Mouse (Mus musculus) intestine, postnatal 0 days (tissue): ENCODE measurements around the gene Slc11a1. TPM values are rescaled to one million over a fixed set of nuclear protein-coding genes. Genes with fewer than 3 reads are reported as not detected.
"Not testable (repeated sequence)": the region's sequence is repeated elsewhere in the genome, so short reads cannot be mapped to it uniquely, and the experiment has no call there.

ENCODE experiments used
- ATAC-seq: fragments of 200-750 bp; cut with Nextera tagmentation; 2 replicates; pipeline ENCODE4 v1.8.0; 2017; ENCODE audit warnings: mild to moderate bottlenecking, moderate TSS enrichment, moderate library complexity
- H3K27ac ChIP-seq: fragments of 300-500 bp; sonication (generic); 2 replicates; pipeline ENCODE4 v1.5.1; 2014; ENCODE audit warnings: mild to moderate bottlenecking, low read depth, low read length, moderate library complexity
- H3K27me3 ChIP-seq: fragments of 300-500 bp; sonication (generic); replicated peaks from 2 replicates; pipeline ENCODE4 v1.6.1; 2014; ENCODE audit warnings: low read length, mixed read lengths; ENCODE audit not compliant: control insufficient read depth, insufficient read depth
- H3K36me3 ChIP-seq: fragments of 300-500 bp; sonication (generic); 2 replicates; pipeline ENCODE4 v1.6.1; 2014; ENCODE audit warnings: mild to moderate bottlenecking, moderate library complexity; ENCODE audit not compliant: control insufficient read depth, insufficient read depth
- H3K4me1 ChIP-seq: fragments of 300-500 bp; sonication (generic); replicated peaks from 2 replicates; pipeline ENCODE4 v1.6.1; 2014; ENCODE audit warnings: antibody characterized with exemption, low read length, mixed read lengths; ENCODE audit not compliant: control insufficient read depth, insufficient read depth
- H3K4me2 ChIP-seq: fragments of 300-500 bp; sonication (generic); replicated peaks from 2 replicates; pipeline ENCODE4 v1.6.1; 2014; ENCODE audit warnings: low read depth, mild to moderate bottlenecking, moderate library complexity
- H3K4me3 ChIP-seq: fragments of 300-500 bp; sonication (generic); 2 replicates; pipeline ENCODE4 v1.5.1; 2014; ENCODE audit warnings: low read depth, low read length
- H3K9ac ChIP-seq: fragments of 300-500 bp; sonication (generic); 2 replicates; pipeline ENCODE4 v1.6.1; 2014; ENCODE audit warnings: mild to moderate bottlenecking, low read depth, low read length
- H3K9me3 ChIP-seq: fragments of 300-500 bp; sonication (generic); 2 replicates; pipeline ENCODE4 v1.6.1; 2016; ENCODE audit warnings: mixed run types; ENCODE audit not compliant: control insufficient read depth
- CTCF ChIP-seq: sonication (generic); IDR thresholded peaks from 2 replicates; pipeline ENCODE4 v1.5.1; 2016; ENCODE audit warnings: low read depth, mild to moderate bottlenecking, control low read depth, antibody characterized with exemption, moderate library complexity
- WGBS: fragments of 180-500 bp; shearing (Covaris S2); extraction: QIAGEN DNeasy Blood & Tissue Kit; methylation state at CpG from one replicate; pipeline ENCODE4 v1.1.7; 2014; 5-methylcytosine and 5-hydroxymethylcytosine counted together
- polyA plus RNA-seq: library from polyadenylated mRNA; unstranded; fragments of >200 nt; fragmentation: Nextera tagmentation; extraction: Ambion mirVana; gene quantifications from 2 replicates; pipeline ENCODE4 v1.2.1, GENCODE M21; 2015

Gene Slc11a1
- 3.8 and 4.3 TPM in 2 replicates for polyA plus RNA-seq

- H3K36me3 ChIP-seq, result no peaks in the 10 kb centered on the region
- no peak within 1 kb of the TSS for H3K27ac ChIP-seq
- no peaks in the 10 kb centered on the region for H3K9me3 ChIP-seq
- no peak for ATAC-seq
- H3K9ac ChIP-seq, result no peak within 1 kb of the TSS
- no peak for TF ChIP-seq CTCF
- no peak within 1 kb of the TSS for H3K4me3 ChIP-seq
- H3K27me3 ChIP-seq, result no peaks in the 10 kb centered on the region
- no peaks in the 10 kb centered on the region for H3K4me1 ChIP-seq
- no peak within 1 kb of the TSS for H3K4me2 ChIP-seq
- WGBS, result 80% methylated on average over 8 of the region's 8 CpGs
Measured at GRCm38 (mm10) chr1:74374980-74375379, at the start of gene Slc11a1. TSS of gene Slc11a1 (plus strand) at chr1:74375195.

GRCm38 (mm10) chr1:74326916-74327315 is 48.1 kb upstream of the Slc11a1 start:
- H3K4me3 ChIP-seq, H3K9me3 ChIP-seq, H3K9ac ChIP-seq, H3K27me3 ChIP-seq, ATAC-seq, H3K36me3 ChIP-seq, H3K27ac ChIP-seq, H3K4me1 ChIP-seq, H3K4me2 ChIP-seq: not testable (repeated sequence)
- 84% methylated on average over 2 of the region's 2 CpGs for WGBS
- TF ChIP-seq CTCF, result peak; percentile 50

- H3K4me3 ChIP-seq, result no peak overlapping the region
- 0 out of 2 replicates have a peak, but pooled peaks have one; percentile 20 for ATAC-seq
- peak overlapping the region; percentile 38 for H3K4me2 ChIP-seq
- H3K27ac ChIP-seq, result peak overlapping the region; percentile 57; the same call in 1 of the 2 replicates
- H3K36me3 ChIP-seq, result no peaks in the 10 kb centered on the region
- 32% methylated on average over 7 of the region's 7 CpGs for WGBS
- H3K27me3 ChIP-seq, result no peaks in the 10 kb centered on the region
- H3K4me1 ChIP-seq, result peaks cover 3% of the 10 kb centered on the region; the same call in 1 of the 2 replicates
- no peaks in the 10 kb centered on the region for H3K9me3 ChIP-seq
- no peak overlapping the region for H3K9ac ChIP-seq
- no peak for TF ChIP-seq CTCF
Measured at GRCm38 (mm10) chr1:74329899-74330431, 45.0 kb upstream of the Slc11a1 start.

- WGBS, result 56% methylated on average over 4 of the region's 4 CpGs
- H3K27ac ChIP-seq, result no peak overlapping the region; the same call in 1 of the 2 replicates
- no peaks in the 10 kb centered on the region for H3K9me3 ChIP-seq
- H3K36me3 ChIP-seq, result no peaks in the 10 kb centered on the region
- no peaks in the 10 kb centered on the region for H3K27me3 ChIP-seq
- no peak overlapping the region for H3K9ac ChIP-seq
- H3K4me2 ChIP-seq, result no peak overlapping the region
- no peak for ATAC-seq
- no peak overlapping the region for H3K4me3 ChIP-seq
- peaks cover 3% of the 10 kb centered on the region; the same call in 1 of the 2 replicates for H3K4me1 ChIP-seq
- no peak for TF ChIP-seq CTCF
Measured at GRCm38 (mm10) chr1:74331046-74331681, 43.8 kb upstream of the Slc11a1 start.

- peak overlapping the region; percentile 15 for H3K27ac ChIP-seq
- no peaks in the 10 kb centered on the region for H3K36me3 ChIP-seq
- H3K9me3 ChIP-seq, result no peaks in the 10 kb centered on the region
- under 1% methylated on average over 36 of the region's 36 CpGs for WGBS
- peak; percentile 68 for TF ChIP-seq CTCF
- H3K4me1 ChIP-seq, result peaks cover 3% of the 10 kb centered on the region; the same call in 1 of the 2 replicates
- peak overlapping the region; percentile 87 for H3K4me2 ChIP-seq
- H3K9ac ChIP-seq, result no peak overlapping the region
- peak overlapping the region; percentile 46 for H3K4me3 ChIP-seq
- no peaks in the 10 kb centered on the region for H3K27me3 ChIP-seq
- peak; percentile 87 for ATAC-seq
Measured at GRCm38 (mm10) chr1:74332241-74332763, 42.7 kb upstream of the Slc11a1 start.

GRCm38 (mm10) chr1:74332930-74333329 is 42.1 kb upstream of the Slc11a1 start:
- peak overlapping the region; percentile 46 for H3K4me3 ChIP-seq
- TF ChIP-seq CTCF, result no peak
- no peaks in the 10 kb centered on the region for H3K36me3 ChIP-seq
- no peak overlapping the region for H3K9ac ChIP-seq
- H3K4me1 ChIP-seq, result peaks cover 3% of the 10 kb centered on the region; the same call in 1 of the 2 replicates
- peak overlapping the region; percentile 87 for H3K4me2 ChIP-seq
- no peaks in the 10 kb centered on the region for H3K9me3 ChIP-seq
- ATAC-seq, result no peak
- no peaks in the 10 kb centered on the region for H3K27me3 ChIP-seq
- 7% methylated on average over 9 of the region's 9 CpGs for WGBS
- H3K27ac ChIP-seq, result no peak overlapping the region
